Mouse (Mus musculus) small intestine, adult 2 months (tissue): ENCODE results near the gene Nol6. TPM values are rescaled to one million over a fixed set of nuclear protein-coding genes. Genes with fewer than 3 reads are reported as not detected.

Experiments
- H3K27ac ChIP-seq: fragments of 200-500 bp; 2 replicates; pipeline ENCODE4 v1.5.1; 2012; ENCODE audit warnings: low read depth, low read length, control low read depth, inconsistent platforms; ENCODE audit not compliant: insufficient read depth
- H3K27me3 ChIP-seq: fragments of 200-500 bp; 2 replicates; pipeline ENCODE4 v1.6.1; 2012; ENCODE audit warnings: mild to moderate bottlenecking, moderate library complexity, low read length, inconsistent platforms; ENCODE audit not compliant: control insufficient read depth, insufficient read depth
- H3K36me3 ChIP-seq: fragments of 200-500 bp; 2 replicates; pipeline ENCODE4 v1.6.1; 2012; ENCODE audit warnings: mild to moderate bottlenecking, low read length, control low read depth, inconsistent platforms; ENCODE audit not compliant: control insufficient read depth, insufficient read depth
- H3K4me1 ChIP-seq: fragments of 200-500 bp; 2 replicates; pipeline ENCODE4 v1.6.1; 2012; ENCODE audit warnings: low read length, inconsistent platforms, mixed read lengths; ENCODE audit not compliant: control insufficient read depth, insufficient read depth, insufficient read length
- H3K4me3 ChIP-seq: fragments of 200-500 bp; 2 replicates; pipeline ENCODE4 v1.5.1; 2012; ENCODE audit warnings: low read depth, mild to moderate bottlenecking, control low read depth, inconsistent platforms, low read length, moderate library complexity
- CTCF ChIP-seq: fragments of 200-500 bp; IDR thresholded peaks from 2 replicates; pipeline ENCODE4 v1.5.1; 2012; ENCODE audit warnings: low read depth, mild to moderate bottlenecking, control low read depth, inconsistent platforms, low read length, moderate library complexity, mixed read lengths; ENCODE audit not compliant: insufficient replicate concordance, insufficient read length; ENCODE audit errors: extremely low read depth
- POLR2A ChIP-seq: fragments of 200-500 bp; IDR thresholded peaks from 2 replicates; pipeline ENCODE4 v1.6.1; 2012; ENCODE audit warnings: low read depth, mild to moderate bottlenecking, control low read depth, inconsistent platforms, low read length, moderate library complexity
- WGBS: fragments of 180-500 bp; shearing (Covaris S2); methylation state at CpG from one replicate; pipeline ENCODE4 v1.1.7; 2018; 5-methylcytosine and 5-hydroxymethylcytosine counted together
- polyA plus RNA-seq: library from polyadenylated mRNA; depleted of rRNA; stranded (reverse); fragments of >200 nt; gene quantifications from 2 replicates; pipeline ENCODE4 v1.2.3, GENCODE M21; 2012

Nol6 gene
- polyA plus RNA-seq, 1 experiment = 16.6 TPM

GRCm38 (mm10) chr4:41153146-41153545, 28.9 kb upstream of the Nol6 start:
- Histone ChIP-seq H3K27ac (no peak overlapping the region), H3K4me1 (peaks cover 5% of the 10 kb centered on the region; the same call in 1 of the 2 replicates), H3K4me3 (no peak overlapping the region), H3K27me3 (no peaks in the 10 kb centered on the region), H3K36me3 (0 out of 2 replicates have a peak, but pooled peaks cover 1% of the 10 kb centered on the region)
- 74% methylated on average over 3 of the region's 3 CpGs for WGBS
- TF ChIP-seq CTCF (no peak), POLR2A (no peak)

GRCm38 (mm10) chr4:41151186-41151585, 26.9 kb upstream of the Nol6 start:
- 0 out of 2 replicates have a peak, but pooled peaks cover 1% of the 10 kb centered on the region for H3K36me3 ChIP-seq
- WGBS = 93% methylated on average over 7 of the region's 7 CpGs
- no peak overlapping the region for H3K27ac ChIP-seq
- H3K27me3 ChIP-seq = no peaks in the 10 kb centered on the region
- H3K4me3 ChIP-seq = no peak overlapping the region
- no peak for TF ChIP-seq POLR2A
- no peak for TF ChIP-seq CTCF
- 0 out of 2 replicates have a peak, but pooled peaks cover 2% of the 10 kb centered on the region for H3K4me1 ChIP-seq

DNA sequence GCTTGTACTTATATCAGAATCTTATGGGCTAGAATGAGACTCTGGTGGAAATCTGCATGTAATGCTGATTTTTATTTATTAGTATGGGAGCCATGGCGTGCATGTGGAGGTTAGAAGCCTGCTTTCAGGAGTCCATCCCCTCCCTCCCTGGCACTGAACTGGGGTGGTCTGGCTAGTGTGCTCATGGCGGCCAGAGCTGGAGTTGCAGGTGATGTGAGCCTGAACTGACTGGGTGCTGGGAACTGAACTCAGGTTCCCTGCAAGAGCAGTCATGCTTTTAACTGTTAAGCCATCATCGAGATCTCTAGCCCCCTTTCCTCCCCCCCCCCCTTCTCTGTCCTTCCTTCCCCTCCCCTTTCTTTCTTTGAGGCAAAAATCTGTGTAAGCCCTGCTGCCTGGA, 25.6 kb upstream of the Nol6 start:
- H3K27ac ChIP-seq = no peak overlapping the region
- no peak overlapping the region for H3K4me3 ChIP-seq
- 0 out of 2 replicates have a peak, but pooled peaks cover 2% of the 10 kb centered on the region for H3K4me1 ChIP-seq
- TF ChIP-seq CTCF (no peak), POLR2A (no peak)
- no peaks in the 10 kb centered on the region for H3K27me3 ChIP-seq
- H3K36me3 ChIP-seq = 0 out of 2 replicates have a peak, but pooled peaks cover 1% of the 10 kb centered on the region
- 78% methylated on average over 3 of the region's 3 CpGs for WGBS

DNA sequence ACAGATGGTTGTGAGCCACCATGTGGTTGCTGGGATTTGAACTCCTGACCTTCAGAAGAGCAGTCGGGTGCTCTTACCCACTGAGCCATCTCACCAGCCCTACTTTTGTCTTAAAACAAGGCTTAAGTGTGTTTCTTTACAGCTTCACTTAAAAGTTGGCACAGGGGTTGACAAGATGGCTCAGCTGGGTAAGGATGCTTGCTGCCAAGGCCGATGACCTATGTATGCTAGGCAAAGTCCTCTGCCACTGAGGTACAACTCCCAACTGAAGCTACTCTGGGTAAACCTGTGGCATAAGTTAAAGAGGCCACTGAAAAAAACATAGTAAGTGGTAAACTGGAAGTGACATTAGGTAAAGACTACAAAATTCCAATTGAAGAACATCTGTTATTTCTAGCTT, 18.3 kb upstream of the Nol6 start:
- H3K4me1 ChIP-seq = no peaks in the 10 kb centered on the region
- TF ChIP-seq POLR2A (no peak), CTCF (no peak)
- no peaks in the 10 kb centered on the region for H3K27me3 ChIP-seq
- WGBS = 69% methylated on average over 2 of the region's 2 CpGs
- H3K4me3 ChIP-seq = no peak overlapping the region
- peaks cover 5% of the 10 kb centered on the region; the same call in 1 of the 2 replicates for H3K36me3 ChIP-seq
- H3K27ac ChIP-seq = no peak overlapping the region

DNA sequence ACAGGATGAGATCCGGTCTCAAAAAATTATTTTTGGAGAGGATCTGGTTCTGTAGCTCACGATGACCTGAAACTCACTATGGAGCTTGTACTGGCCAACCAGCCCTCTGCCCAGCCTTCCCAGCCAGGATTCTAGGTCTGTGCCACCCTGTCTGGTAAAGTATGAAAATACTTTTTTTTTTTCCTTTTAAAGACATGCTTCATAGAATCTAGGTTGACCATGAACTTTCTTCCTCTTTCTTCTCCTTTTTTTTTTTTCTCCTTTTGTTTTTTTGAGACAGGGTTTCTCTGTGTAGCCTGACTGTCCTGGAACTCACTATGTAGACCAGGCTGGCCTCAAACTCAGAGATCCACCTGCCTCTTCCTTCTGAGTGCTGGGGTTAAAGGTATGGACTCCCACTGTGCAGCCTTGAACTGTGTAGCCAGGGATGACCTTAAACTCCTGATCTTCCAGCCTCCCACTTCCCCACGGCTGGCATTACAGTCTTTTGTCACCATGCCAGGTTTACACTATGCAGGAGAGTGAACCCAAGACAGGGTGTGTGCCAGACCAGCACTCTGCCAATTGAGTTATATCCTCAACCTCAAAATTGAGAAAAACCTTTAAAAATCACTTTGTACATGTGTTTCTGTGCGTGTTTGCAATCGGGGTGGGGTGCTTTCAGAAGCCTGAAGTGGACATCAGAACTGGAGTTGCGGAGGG, 16.1 kb upstream of the Nol6 start:
- Histone ChIP-seq H3K27me3 (no peaks in the 10 kb centered on the region), H3K4me3 (no peak overlapping the region), H3K4me1 (no peaks in the 10 kb centered on the region), H3K36me3 (peaks cover 5% of the 10 kb centered on the region; the same call in 1 of the 2 replicates), H3K27ac (no peak overlapping the region)
- WGBS = 82% methylated on average over 6 of the region's 6 CpGs
- TF ChIP-seq POLR2A (no peak), CTCF (no peak)

DNA sequence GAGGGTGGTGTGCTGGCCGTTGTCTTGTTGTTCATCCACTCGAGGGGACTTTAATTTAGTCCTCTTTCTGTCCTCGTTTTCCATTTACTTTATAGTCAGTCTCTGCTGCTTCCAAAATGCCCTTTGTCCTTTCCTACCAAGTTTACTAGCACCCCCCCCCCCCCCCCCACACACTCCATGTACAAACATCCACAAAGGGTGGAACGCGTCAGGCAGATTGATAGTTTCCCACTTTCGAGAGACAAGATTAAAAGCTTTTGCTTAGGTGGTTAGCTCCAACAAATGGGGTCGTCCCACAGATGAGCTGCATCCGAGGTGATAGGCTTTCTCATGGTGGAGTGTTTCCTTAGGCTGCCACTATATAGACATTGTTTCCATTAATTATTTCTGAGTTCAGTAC, 12.6 kb upstream of the Nol6 start:
- WGBS = under 1% methylated on average over 8 of the region's 8 CpGs

GRCm38 (mm10) chr4:41136454-41136805, 12.2 kb upstream of the Nol6 start:
- no peak for TF ChIP-seq POLR2A
- TF ChIP-seq CTCF = no peak
- peaks cover 5% of the 10 kb centered on the region; the same call in 1 of the 2 replicates for H3K36me3 ChIP-seq
- WGBS = 2% methylated on average over 4 of the region's 4 CpGs
- no peaks in the 10 kb centered on the region for H3K4me1 ChIP-seq
- peak overlapping the region; percentile 81 for H3K27ac ChIP-seq
- H3K27me3 ChIP-seq = no peaks in the 10 kb centered on the region
- peak overlapping the region; percentile 100 for H3K4me3 ChIP-seq

More for the DNA sequence above, 12.6 kb upstream of the Nol6 start:
- Histone ChIP-seq H3K36me3 (peaks cover 5% of the 10 kb centered on the region; the same call in 1 of the 2 replicates), H3K4me1 (no peaks in the 10 kb centered on the region), H3K27me3 (no peaks in the 10 kb centered on the region), H3K4me3 (peak overlapping the region; percentile 100), H3K27ac (peak overlapping the region; percentile 81)
- TF ChIP-seq CTCF = no peak
- no peak for TF ChIP-seq POLR2A
